Mouse (Mus musculus): ENCODE results near the gene Neurog1.

GRCm38 (mm10) chr13:56275171-56275570 is 23.2 kb upstream of the Neurog1 start:
- TF ChIP-seq CTCF (IDR thresholded peaks at IDR 0.05; ENCODE audit: borderline replicate concordance, extremely low read depth, insufficient read depth, insufficient read length): no peak
- TF ChIP-seq POLR2A (IDR thresholded peaks at IDR 0.05; ENCODE audit: borderline replicate concordance, extremely low read depth, insufficient read depth, insufficient read length, poor library complexity, severe bottlenecking): no peak

Data from brain, embryonic 14.5 days (tissue).